Mouse (Mus musculus) urinary bladder, postnatal 4 days (tissue): Measurements from ENCODE around the gene Pdia3.
"Not testable (repeated sequence)": the region's sequence is repeated elsewhere in the genome, so short reads cannot be mapped to it uniquely, and the experiment has no call there.

ENCODE experiments used
- DNase-seq, 2 experiments: peaks; one replicate each; pipeline ENCODE4 v3.0.0; 2021 to 2022; ENCODE audit warnings: low spot score in 2 of 2

The Pdia3 gene

GRCm38 (mm10) chr2:121477491-121478266 lies 64.1 kb downstream of the Pdia3 start:
- DNase-seq = no peak

GRCm38 (mm10) chr2:121480498-121480897 lies 66.9 kb downstream of the Pdia3 start:
- no peak for DNase-seq

GRCm38 (mm10) chr2:121480916-121481315 lies 67.3 kb downstream of the Pdia3 start:
- not testable (repeated sequence) for DNase-seq

- no peak for DNase-seq
These were observed 70.0 kb downstream of the Pdia3 start for GRCm38 (mm10) chr2:121483576-121483975.

- not testable (repeated sequence) for DNase-seq
These were observed 70.8 kb downstream of the Pdia3 start for GRCm38 (mm10) chr2:121484403-121484802.
